9 mouse cellular contexts compared by ENCODE assay signal in genomic region chr1:119234449-119234848, GRCm38 (mm10).
DNase-seq lines count a peak whose midpoint lies in the region; ATAC-seq and TF ChIP-seq lines count a peak whose summit lies in the region.
"Had no signal": no experiment of that assay in that cellular context is flagged by ENCODE, and none has a peak within 500 bp of the region (broad histone marks: within the 10 kb centered on the region; RNA-seq: fewer than 3 reads in every experiment).

No protein-coding gene starts in this region.

- H3K4me1 ChIP-seq in heart, adult 2 months (ENCODE audit: control insufficient read depth, insufficient read depth, low read length), result 0 out of 2 replicates have a peak, but pooled peaks cover 2% of the 10 kb centered on the region
- H3K4me1 ChIP-seq in heart, embryonic 10.5 days, result peaks cover 28% of the 10 kb centered on the region
- 0 out of 2 replicates have a peak, but pooled peaks cover 6% of the 10 kb centered on the region for H3K4me1 ChIP-seq in heart, postnatal 0 days (ENCODE audit: control insufficient read depth, insufficient read depth)
- H3K4me1 ChIP-seq in liver, postnatal 0 days (ENCODE audit: insufficient read depth), result no peaks in the 10 kb centered on the region
- H3K4me1 ChIP-seq in midbrain, embryonic 11.5 days (ENCODE audit: control insufficient read depth, insufficient read depth, low read length), result peaks cover 3% of the 10 kb centered on the region; the same call in 1 of the 2 replicates
- no peaks in the 10 kb centered on the region for H3K4me1 ChIP-seq in midbrain, embryonic 15.5 days

- peak; percentile 62 to 79 for DNase-seq in heart, adult 2 months
- no peak for DNase-seq in heart, embryonic 10.5 days (ENCODE audit: low spot score)
- peak; percentile 37 to 51 for DNase-seq in adrenal gland, adult 18-20 months (ENCODE audit: low spot score in 2 of 2)
- DNase-seq in heart, postnatal 0 days (ENCODE audit: low spot score), result peak; percentile 26
- DNase-seq in liver, postnatal 0 days, result peak; percentile 57
- DNase-seq in midbrain, embryonic 11.5 days (ENCODE audit: low spot score, missing footprints), result no peak
- DNase-seq in ovary, postnatal 36 days (ENCODE audit: low spot score), result no peak

- ATAC-seq in heart, postnatal 0 days (ENCODE audit: insufficient read depth, low read depth), result peak; percentile 48; the same call in 1 of the 2 replicates
- peak; percentile 56 for ATAC-seq in liver, postnatal 0 days
- ATAC-seq in midbrain, embryonic 11.5 days (ENCODE audit: low FRiP score), result no peak
- ATAC-seq in midbrain, embryonic 15.5 days (replicated peaks), result no peak

- H3K36me3 ChIP-seq in heart, adult 2 months (ENCODE audit: control insufficient read depth, insufficient read depth, low read length), result no peaks in the 10 kb centered on the region
- H3K36me3 ChIP-seq in heart, embryonic 10.5 days, result no peaks in the 10 kb centered on the region
- no peaks in the 10 kb centered on the region for H3K36me3 ChIP-seq in heart, postnatal 0 days (replicated peaks; ENCODE audit: control insufficient read depth, insufficient read depth, low read length)
- no peaks in the 10 kb centered on the region for H3K36me3 ChIP-seq in liver, postnatal 0 days (replicated peaks; ENCODE audit: insufficient read depth, low read length)
- no peaks in the 10 kb centered on the region for H3K36me3 ChIP-seq in midbrain, embryonic 11.5 days (ENCODE audit: control insufficient read depth, insufficient read depth, low read length)
- no peaks in the 10 kb centered on the region for H3K36me3 ChIP-seq in midbrain, embryonic 15.5 days (replicated peaks)
- H3K36me3 ChIP-seq: midbrain, embryonic 12.5 days had no signal

- TF ChIP-seq CTCF in heart, adult 2 months (IDR thresholded peaks at IDR 0.05), result no peak
- no peak for TF ChIP-seq CTCF in heart, postnatal 0 days (IDR thresholded peaks at IDR 0.05; ENCODE audit: low read depth)
- no peak for TF ChIP-seq CTCF in liver, postnatal 0 days (IDR thresholded peaks at IDR 0.05; ENCODE audit: low read depth)

- no peaks in the 10 kb centered on the region for H3K27me3 ChIP-seq in heart, adult 2 months (ENCODE audit: control insufficient read depth, insufficient read depth, low read length)
- 0 out of 2 replicates have a peak, but pooled peaks cover 6% of the 10 kb centered on the region for H3K27me3 ChIP-seq in heart, embryonic 10.5 days (ENCODE audit: insufficient read depth, poor library complexity, severe bottlenecking)
- H3K27me3 ChIP-seq in heart, postnatal 0 days (ENCODE audit: control insufficient read depth, insufficient read depth, low read length), result no peaks in the 10 kb centered on the region
- H3K27me3 ChIP-seq in liver, postnatal 0 days (ENCODE audit: insufficient read depth, low read length), result no peaks in the 10 kb centered on the region
- H3K27me3 ChIP-seq in midbrain, embryonic 11.5 days (ENCODE audit: control insufficient read depth, insufficient read depth, low read length), result no peaks in the 10 kb centered on the region; the same call in 1 of the 2 replicates
- no peaks in the 10 kb centered on the region for H3K27me3 ChIP-seq in midbrain, embryonic 15.5 days (replicated peaks)
- H3K27me3 ChIP-seq: midbrain, embryonic 12.5 days had no signal

- TF ChIP-seq EP300 in heart, adult 2 months (IDR thresholded peaks at IDR 0.05; ENCODE audit: insufficient read depth, low read depth, low read length), result 0 out of 2 replicates have a peak, but pooled peaks have one; percentile 14
- TF ChIP-seq EP300 in heart, postnatal 0 days (IDR thresholded peaks at IDR 0.05; ENCODE audit: low read depth), result 0 out of 2 replicates have a peak, but pooled peaks have one; percentile 23
- TF ChIP-seq EP300 in liver, postnatal 0 days (IDR thresholded peaks at IDR 0.05; ENCODE audit: low read depth), result peak; percentile 62; the same call in 1 of the 2 replicates

- intact Hi-C loops in heart, adult 2 months (cut with DNase I), result no loop called here

- H3K4me2 ChIP-seq in heart, postnatal 0 days (ENCODE audit: low read depth, low read length), result no peak overlapping the region
- no peak overlapping the region for H3K4me2 ChIP-seq in liver, postnatal 0 days (ENCODE audit: low read depth, low read length)
- no peak overlapping the region for H3K4me2 ChIP-seq in midbrain, embryonic 11.5 days
- H3K4me2 ChIP-seq in midbrain, embryonic 15.5 days, result no peak overlapping the region
- H3K4me2 ChIP-seq: midbrain, embryonic 12.5 days had no signal

- H3K9ac ChIP-seq in heart, adult 2 months (ENCODE audit: low read depth, low read length), result no peak overlapping the region
- no peak overlapping the region for H3K9ac ChIP-seq in heart, postnatal 0 days (replicated peaks; ENCODE audit: low read depth, low read length)
- H3K9ac ChIP-seq in liver, postnatal 0 days (replicated peaks), result no peak overlapping the region
- no peak overlapping the region for H3K9ac ChIP-seq in midbrain, embryonic 11.5 days (ENCODE audit: low read length)
- H3K9ac ChIP-seq in midbrain, embryonic 15.5 days, result no peak overlapping the region
- H3K9ac ChIP-seq: midbrain, embryonic 12.5 days had no signal

- no peak overlapping the region for H3K4me3 ChIP-seq in heart, adult 2 months
- H3K4me3 ChIP-seq in heart, embryonic 10.5 days, result no peak overlapping the region
- H3K4me3 ChIP-seq in heart, postnatal 0 days (ENCODE audit: low read depth, low read length), result no peak overlapping the region
- no peak overlapping the region for H3K4me3 ChIP-seq in liver, postnatal 0 days (ENCODE audit: low read depth, low read length)
- H3K4me3 ChIP-seq in midbrain, embryonic 11.5 days (ENCODE audit: low read depth, low read length), result no peak overlapping the region
- H3K4me3 ChIP-seq in midbrain, embryonic 15.5 days, result no peak overlapping the region
- H3K4me3 ChIP-seq: midbrain, embryonic 12.5 days had no signal

- WGBS in heart, adult 2 months, result 31% methylated on average over 9 of the region's 9 CpGs
- 80% methylated on average over 9 of the region's 9 CpGs for WGBS in heart, embryonic 10.5 days
- 35% methylated on average over 9 of the region's 9 CpGs for whole genome bisulfite sequencing in heart, postnatal 0 days
- WGBS in liver, postnatal 0 days (ENCODE audit: insufficient replicate concordance), result 69% methylated on average over 9 of the region's 9 CpGs
- WGBS in midbrain, embryonic 11.5 days, result 93% methylated on average over 9 of the region's 9 CpGs
- WGBS in midbrain, embryonic 15.5 days, result 86% methylated on average over 9 of the region's 9 CpGs

- TF ChIP-seq POLR2A in heart, adult 2 months (IDR thresholded peaks at IDR 0.05; ENCODE audit: insufficient read depth, low read depth, low read length), result no peak

- H3K27ac ChIP-seq in heart, adult 2 months, result no peak overlapping the region
- no peak overlapping the region for H3K27ac ChIP-seq in heart, embryonic 10.5 days
- no peak overlapping the region for H3K27ac ChIP-seq in heart, postnatal 0 days (ENCODE audit: low read depth)
- no peak overlapping the region for H3K27ac ChIP-seq in liver, postnatal 0 days (ENCODE audit: low read depth)
- no peak overlapping the region for H3K27ac ChIP-seq in midbrain, embryonic 11.5 days (ENCODE audit: low read depth, low read length)
- no peak overlapping the region for H3K27ac ChIP-seq in midbrain, embryonic 15.5 days
- H3K27ac ChIP-seq: midbrain, embryonic 12.5 days had no signal

- peaks cover 5% of the 10 kb centered on the region; the same call in 1 of the 2 replicates for H3K9me3 ChIP-seq in heart, embryonic 10.5 days
- 0 out of 2 replicates have a peak, but pooled peaks cover 7% of the 10 kb centered on the region for H3K9me3 ChIP-seq in heart, postnatal 0 days (replicated peaks; ENCODE audit: control insufficient read depth, low read length)
- peaks cover 5% of the 10 kb centered on the region; the same call in 1 of the 2 replicates for H3K9me3 ChIP-seq in liver, postnatal 0 days (ENCODE audit: low read length)
- H3K9me3 ChIP-seq in midbrain, embryonic 11.5 days (ENCODE audit: control insufficient read depth, low read length), result no peaks in the 10 kb centered on the region; the same call in 1 of the 2 replicates
- no peaks in the 10 kb centered on the region; the same call in 1 of the 2 replicates for H3K9me3 ChIP-seq in midbrain, embryonic 15.5 days

- H3K79me2 ChIP-seq in heart, adult 2 months (replicated peaks; ENCODE audit: control insufficient read depth, insufficient read depth, low read length), result no peaks in the 10 kb centered on the region

Comparison
In these comparisons a context has a peak if more than half of its experiments do, and no peak if none do; other contexts are left out.
1. DNase-seq: peak in heart, adult 2 months (2 of 2), adrenal gland, adult 18-20 months (2 of 2), heart, postnatal 0 days (single experiment) and liver, postnatal 0 days (single experiment); none in heart, embryonic 10.5 days (single experiment), midbrain, embryonic 11.5 days (single experiment) and ovary, postnatal 36 days (single experiment).
2. ATAC-seq: peak in heart, postnatal 0 days (single experiment) and liver, postnatal 0 days (single experiment); none in midbrain, embryonic 11.5 days (single experiment) and midbrain, embryonic 15.5 days (single experiment).